Mouse (Mus musculus) liver, embryonic 14.5 days (tissue): ENCODE results near the gene Tmcc3. TPM values are rescaled to one million over a fixed set of nuclear protein-coding genes. Genes with fewer than 3 reads are reported as not detected.

Experiments used
- ATAC-seq: fragments of 200-750 bp; cut with Nextera tagmentation; 2 replicates; pipeline ENCODE4 v1.8.0; 2017; ENCODE audit warnings: moderate number of reproducible peaks, mild to moderate bottlenecking, moderate library complexity; ENCODE audit not compliant: insufficient read depth
- DNase-seq, 3 experiments: peaks; one replicate each; pipeline ENCODE4 v3.0.0-alpha.2; 2012 to 2013; ENCODE audit warnings: low read depth in 3 of 3, low spot score in 3 of 3
- H3K27ac ChIP-seq: fragments of 300-500 bp; sonication (generic); 2 replicates; pipeline ENCODE4 v1.5.1; 2014; ENCODE audit warnings: moderate library complexity, mild to moderate bottlenecking, control low read depth, inconsistent platforms
- H3K27me3 ChIP-seq: fragments of 300-500 bp; sonication (generic); 2 replicates; pipeline ENCODE4 v1.6.1; 2014; ENCODE audit warnings: mild to moderate bottlenecking, low read length, moderate library complexity; ENCODE audit not compliant: control insufficient read depth, insufficient read depth
- H3K36me3 ChIP-seq: fragments of 300-500 bp; sonication (generic); replicated peaks from 2 replicates; pipeline ENCODE4 v1.6.1; 2014; ENCODE audit warnings: low read depth; ENCODE audit not compliant: control insufficient read depth, insufficient read depth
- H3K4me1 ChIP-seq, 2 experiments: fragments of 200-500 bp in 1 of 2; fragments of 300-500 bp in 1 of 2; sonication (generic) in 1 of 2; replicated peaks; 2 replicates each; pipeline ENCODE4 v1.6.1; 2012 to 2014; ENCODE audit warnings: antibody characterized with exemption in 1 of 2, inconsistent platforms in 1 of 2, low read length in 1 of 2; ENCODE audit not compliant: control insufficient read depth in 2 of 2, insufficient read depth in 2 of 2
- H3K4me2 ChIP-seq: fragments of 300-500 bp; sonication (generic); 2 replicates; pipeline ENCODE4 v1.6.1; 2014; ENCODE audit warnings: low read depth, mild to moderate bottlenecking, control low read depth, moderate library complexity
- H3K4me3 ChIP-seq, 2 experiments: fragments of 200-500 bp in 1 of 2; fragments of 300-500 bp in 1 of 2; sonication (generic) in 1 of 2; 2 replicates each; pipeline ENCODE4 v1.5.1; 2012 to 2014; ENCODE audit warnings: low read depth in 2 of 2, low read length in 2 of 2, mild to moderate bottlenecking in 2 of 2, control low read depth in 1 of 2, inconsistent platforms in 1 of 2, moderate library complexity in 1 of 2; ENCODE audit not compliant: insufficient read depth in 1 of 2
- H3K9ac ChIP-seq: fragments of 300-500 bp; sonication (generic); replicated peaks from 2 replicates; pipeline ENCODE4 v1.6.1; 2014; ENCODE audit warnings: mild to moderate bottlenecking, control low read depth, moderate library complexity
- H3K9me3 ChIP-seq: fragments of 300-500 bp; sonication (generic); 2 replicates; pipeline ENCODE4 v1.6.1; 2016; ENCODE audit warnings: low read length, mixed read lengths; ENCODE audit not compliant: control insufficient read depth
- CTCF ChIP-seq: IDR thresholded peaks from 2 replicates; pipeline ENCODE4 v1.5.1; 2016; ENCODE audit warnings: antibody characterized with exemption, low read depth, control low read depth
- EP300 ChIP-seq: IDR thresholded peaks from 2 replicates; pipeline ENCODE4 v1.6.1; 2016; ENCODE audit warnings: antibody characterized with exemption, low read depth
- WGBS: fragments of 180-500 bp; shearing (Covaris S2); extraction: QIAGEN DNeasy Blood & Tissue Kit; methylation state at CpG from one replicate; pipeline ENCODE4 v1.1.7; 2014; ENCODE audit not compliant: insufficient replicate concordance; 5-methylcytosine and 5-hydroxymethylcytosine counted together
- polyA plus RNA-seq, 2 experiments: library from polyadenylated mRNA; depleted of rRNA in 1 of 2; stranded (reverse) in 1 of 2; unstranded in 1 of 2; fragments of >200 nt; fragmentation: Nextera tagmentation in 1 of 2; extraction: Ambion mirVana in 1 of 2; gene quantifications; 2 replicates each; pipeline versions ENCODE4 v1.2.1 to v1.2.3; 2012 to 2014

Gene Tmcc3
- polyA plus RNA-seq, 2 experiments, result 1.4 to 2.6 TPM

- no peaks in the 10 kb centered on the region for H3K9me3 ChIP-seq
- DNase-seq (no peak), ATAC-seq (no peak)
- H3K36me3 ChIP-seq, result no peaks in the 10 kb centered on the region
- TF ChIP-seq CTCF (no peak), EP300 (no peak)
- WGBS, result 81% methylated on average over 15 of the region's 15 CpGs
- peaks cover 3 to 25% of the 10 kb centered on the region in 2 experiments; a peak in 3 of 4 replicates for H3K4me1 ChIP-seq
- H3K4me3 ChIP-seq, result no peak overlapping the region
- no peak overlapping the region for H3K27ac ChIP-seq
- H3K9ac ChIP-seq, result no peak overlapping the region
- no peak overlapping the region for H3K4me2 ChIP-seq
- H3K27me3 ChIP-seq, result no peaks in the 10 kb centered on the region
Measured at GRCm38 (mm10) chr10:94578870-94579269, 267.1 kb downstream of the Tmcc3 start.

- Histone ChIP-seq H3K9me3 (no peaks in the 10 kb centered on the region), H3K36me3 (no peaks in the 10 kb centered on the region), H3K4me1 (peaks cover 0 to 6% of the 10 kb centered on the region in 2 experiments; a peak in 2 of 4 replicates), H3K4me2 (no peak overlapping the region), H3K4me3 (no peak overlapping the region), H3K27ac (no peak overlapping the region), H3K27me3 (no peaks in the 10 kb centered on the region), H3K9ac (no peak overlapping the region)
- no peak for ATAC-seq
- 69% methylated on average over 3 of the region's 3 CpGs for WGBS
- DNase-seq, result no peak
- TF ChIP-seq EP300, result no peak
- TF ChIP-seq CTCF, result peak; percentile 25; the same call in 1 of the 2 replicates
Measured at GRCm38 (mm10) chr10:94581384-94581783, 269.6 kb downstream of the Tmcc3 start.

- 51% methylated on average over 4 of the region's 4 CpGs for WGBS
- Histone ChIP-seq H3K27ac (no peak overlapping the region), H3K27me3 (no peaks in the 10 kb centered on the region), H3K4me1 (no peaks in the 10 kb centered on the region), H3K9ac (no peak overlapping the region), H3K9me3 (no peaks in the 10 kb centered on the region), H3K4me2 (no peak overlapping the region), H3K4me3 (no peak overlapping the region), H3K36me3 (no peaks in the 10 kb centered on the region)
- ATAC-seq (no peak), DNase-seq (no peak)
- no peak for TF ChIP-seq EP300
- no peak for TF ChIP-seq CTCF
Measured at GRCm38 (mm10) chr10:94583714-94584113, 272.0 kb downstream of the Tmcc3 start.

- H3K36me3 ChIP-seq, result no peaks in the 10 kb centered on the region
- no peaks in the 10 kb centered on the region for H3K9me3 ChIP-seq
- 65% methylated on average over 17 of the region's 17 CpGs for WGBS
- TF ChIP-seq CTCF (no peak), EP300 (no peak)
- no peaks in the 10 kb centered on the region for H3K4me1 ChIP-seq
- no peak overlapping the region for H3K9ac ChIP-seq
- ATAC-seq, result no peak
- H3K27me3 ChIP-seq, result no peaks in the 10 kb centered on the region
- no peak overlapping the region for H3K27ac ChIP-seq
- no peak overlapping the region for H3K4me3 ChIP-seq
- H3K4me2 ChIP-seq, result no peak overlapping the region
- DNase-seq, result no peak
Measured at GRCm38 (mm10) chr10:94584851-94585359, 273.2 kb downstream of the Tmcc3 start.

- Histone ChIP-seq H3K4me3 (no peak overlapping the region), H3K4me1 (no peaks in the 10 kb centered on the region), H3K9me3 (no peaks in the 10 kb centered on the region), H3K4me2 (no peak overlapping the region), H3K9ac (no peak overlapping the region), H3K36me3 (no peaks in the 10 kb centered on the region), H3K27ac (no peak overlapping the region), H3K27me3 (no peaks in the 10 kb centered on the region)
- TF ChIP-seq CTCF (no peak), EP300 (no peak)
- 56% methylated on average over 8 of the region's 8 CpGs for WGBS
- DNase-seq (no peak), ATAC-seq (no peak)
Measured at GRCm38 (mm10) chr10:94585819-94586218, 274.1 kb downstream of the Tmcc3 start.
